Mouse (Mus musculus) stomach, postnatal 0 days (tissue): ENCODE data around the gene Noxo1. TPM values are rescaled to one million over a fixed set of nuclear protein-coding genes. Genes with fewer than 3 reads are reported as not detected.

Experiments
- ATAC-seq: fragments of 200-750 bp; cut with Nextera tagmentation; 2 replicates; pipeline ENCODE4 v1.8.0; 2017; ENCODE audit not compliant: low FRiP score, low TSS enrichment
- DNase-seq: peaks from one replicate; pipeline ENCODE4 v3.0.0-alpha.2; 2016; ENCODE audit warnings: low spot score
- H3K27ac ChIP-seq: fragments of 300-500 bp; sonication (generic); replicated peaks from 2 replicates; pipeline ENCODE4 v1.5.1; 2014; ENCODE audit warnings: mild to moderate bottlenecking, control low read depth
- H3K27me3 ChIP-seq: fragments of 300-500 bp; sonication (generic); 2 replicates; pipeline ENCODE4 v1.6.1; 2014; ENCODE audit warnings: low read length; ENCODE audit not compliant: control insufficient read depth, insufficient read depth
- H3K36me3 ChIP-seq: fragments of 300-500 bp; sonication (generic); 2 replicates; pipeline ENCODE4 v1.6.1; 2014; ENCODE audit warnings: low read length, mixed read lengths; ENCODE audit not compliant: control insufficient read depth, insufficient read depth
- H3K4me1 ChIP-seq: fragments of 300-500 bp; sonication (generic); replicated peaks from 2 replicates; pipeline ENCODE4 v1.6.1; 2014; ENCODE audit warnings: antibody characterized with exemption; ENCODE audit not compliant: control insufficient read depth, insufficient read depth
- H3K4me2 ChIP-seq: fragments of 300-500 bp; sonication (generic); replicated peaks from 2 replicates; pipeline ENCODE4 v1.6.1; 2014; ENCODE audit warnings: low read depth, mild to moderate bottlenecking, control low read depth, moderate library complexity
- H3K4me3 ChIP-seq: fragments of 300-500 bp; sonication (generic); 2 replicates; pipeline ENCODE4 v1.5.1; 2014; ENCODE audit warnings: low read depth, low read length, control low read depth
- H3K9ac ChIP-seq: fragments of 300-500 bp; sonication (generic); 2 replicates; pipeline ENCODE4 v1.6.1; 2014; ENCODE audit warnings: mild to moderate bottlenecking, low read length, control low read depth, mixed read lengths
- H3K9me3 ChIP-seq: fragments of 300-500 bp; sonication (generic); 2 replicates; pipeline ENCODE4 v1.6.1; 2016; ENCODE audit warnings: low read length; ENCODE audit not compliant: control insufficient read depth
- CTCF ChIP-seq: IDR thresholded peaks from 2 replicates; pipeline ENCODE4 v1.5.1; 2016; ENCODE audit warnings: antibody characterized with exemption, low read depth, mild to moderate bottlenecking, moderate library complexity
- EP300 ChIP-seq: optimal IDR thresholded peaks from 2 replicates; pipeline ENCODE3; 2016; ENCODE audit warnings: antibody characterized with exemption
- WGBS: fragments of 180-500 bp; shearing (Covaris S2); extraction: QIAGEN DNeasy Blood & Tissue Kit; methylation state at CpG from one replicate; pipeline ENCODE4 v1.1.7; 2014; 5-methylcytosine and 5-hydroxymethylcytosine counted together
- polyA plus RNA-seq: library from polyadenylated mRNA; unstranded; fragments of >200 nt; fragmentation: Nextera tagmentation; extraction: Ambion mirVana; gene quantifications from 2 replicates; pipeline ENCODE4 v1.2.1, GENCODE M21; 2015

Noxo1 gene
- polyA plus RNA-seq, 1 experiment from 2014 or later = 3.3 TPM

DNA sequence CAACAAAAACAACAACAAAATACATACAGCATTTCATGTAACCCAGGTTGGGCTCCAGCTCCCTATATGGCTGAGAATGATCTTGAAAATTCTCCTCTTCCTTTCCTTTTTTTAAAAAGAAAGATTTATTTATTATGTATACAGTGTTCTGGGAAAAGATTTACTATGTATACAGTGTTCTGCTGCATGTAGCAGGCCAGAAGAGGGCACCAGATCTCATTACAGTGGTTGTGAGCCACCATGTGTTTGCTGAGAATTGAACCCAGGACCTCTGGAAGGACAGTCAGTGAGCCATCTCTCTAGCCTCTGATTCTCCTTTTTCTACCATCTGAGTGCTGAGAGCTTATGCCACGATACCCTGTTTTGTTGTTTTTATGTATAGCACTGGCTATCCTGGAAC lies 38.5 kb downstream of the Noxo1 start:
- H3K4me2 ChIP-seq = no peak overlapping the region

DNA sequence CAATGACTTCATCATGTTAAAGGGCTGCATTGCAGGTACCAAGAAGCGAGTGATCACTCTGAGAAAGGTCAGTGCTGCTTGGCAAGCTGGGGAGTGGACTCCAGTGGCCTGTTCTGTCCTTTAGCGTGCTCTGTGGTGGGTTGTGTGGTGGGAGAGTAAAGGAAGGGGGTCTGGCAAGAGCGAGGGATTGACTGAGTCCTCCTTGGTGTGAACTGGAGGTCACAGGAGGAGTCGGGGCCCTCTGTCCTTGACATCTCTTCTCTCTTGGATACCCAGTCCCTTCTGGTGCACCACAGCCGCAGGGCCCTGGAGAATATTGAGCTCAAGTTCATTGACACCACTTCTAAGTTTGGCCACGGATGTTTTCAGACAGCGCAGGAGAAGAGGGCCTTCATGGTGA lies 39.4 kb downstream of the Noxo1 start:
- Histone ChIP-seq H3K4me1 (peaks cover 7% of the 10 kb centered on the region; the same call in 1 of the 2 replicates), H3K4me3 (no peak overlapping the region), H3K9me3 (no peaks in the 10 kb centered on the region), H3K27ac (peak overlapping the region; percentile 87; the same call in 1 of the 2 replicates), H3K9ac (no peak overlapping the region), H3K27me3 (no peaks in the 10 kb centered on the region), H3K36me3 (no peaks in the 10 kb centered on the region), H3K4me2 (no peak overlapping the region)
- 83% methylated on average over 7 of the region's 7 CpGs for WGBS
- DNase-seq (no peak), ATAC-seq (no peak)
- TF ChIP-seq EP300 (no peak), CTCF (no peak)

More for the DNA sequence above, 38.5 kb downstream of the Noxo1 start:
- WGBS = 76% methylated on average over 1 of the region's 1 CpGs
- no peak for DNase-seq
- Histone ChIP-seq H3K4me1 (peaks cover 7% of the 10 kb centered on the region; the same call in 1 of the 2 replicates), H3K9me3 (no peaks in the 10 kb centered on the region), H3K4me3 (no peak overlapping the region), H3K27ac (no peak overlapping the region), H3K27me3 (no peaks in the 10 kb centered on the region), H3K9ac (no peak overlapping the region), H3K36me3 (no peaks in the 10 kb centered on the region)
- ATAC-seq = no peak
- 0 out of 2 replicates have a peak, but pooled peaks have one; percentile 36 for TF ChIP-seq CTCF
- TF ChIP-seq EP300 = no peak

DNA sequence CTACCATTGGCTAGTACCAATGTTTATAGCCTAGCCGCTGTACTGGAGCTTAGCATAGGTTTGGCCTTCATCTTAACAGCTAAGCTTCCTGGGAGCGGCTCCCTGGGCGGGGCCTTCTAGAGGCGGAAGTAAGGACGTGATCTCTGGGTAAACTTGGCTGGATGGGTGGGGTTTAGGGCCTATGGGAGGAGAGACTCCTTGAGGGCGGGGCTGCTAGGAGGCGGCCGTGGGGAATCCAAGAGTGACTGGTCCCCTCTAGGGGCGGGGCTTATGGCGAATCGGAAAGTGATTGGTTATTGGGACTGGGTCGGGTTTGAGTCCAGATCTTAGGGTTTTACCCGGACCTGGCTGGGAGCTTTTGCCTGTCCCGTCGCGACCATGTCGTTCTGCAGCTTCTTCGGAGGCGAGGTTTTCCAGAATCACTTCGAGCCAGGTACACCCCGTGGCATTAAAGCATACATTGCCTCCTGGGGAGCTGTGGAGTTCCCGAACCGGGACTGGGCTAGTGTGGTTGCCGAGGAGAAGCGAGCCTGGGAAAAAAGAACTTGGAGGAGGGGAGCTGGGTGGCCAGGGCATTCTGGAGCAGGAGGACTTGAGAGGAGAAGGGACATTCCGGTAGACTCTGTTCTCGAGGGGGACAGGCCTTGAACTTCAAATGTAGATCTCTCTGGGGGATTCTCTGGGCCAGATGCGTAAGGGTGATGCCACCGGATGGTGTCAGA lies 40.5 kb downstream of the Noxo1 start, which contains the start of gene Msrb1:
Msrb1 (plus strand) TSS at position 313 of the 722 bp plus-strand sequence.
- ATAC-seq = peak; percentile 96
- Histone ChIP-seq H3K9ac (peak within 1 kb of the TSS; percentile 79), H3K27ac (peak within 1 kb of the TSS; percentile 87), H3K27me3 (no peaks in the 10 kb centered on the region), H3K4me3 (peak within 1 kb of the TSS; percentile 65), H3K4me2 (peak within 1 kb of the TSS; percentile 87), H3K9me3 (no peaks in the 10 kb centered on the region), H3K36me3 (peaks cover 5% of the 10 kb centered on the region; the same call in 1 of the 2 replicates), H3K4me1 (peaks cover 7% of the 10 kb centered on the region; the same call in 1 of the 2 replicates)
- DNase-seq = peak; percentile 98
- WGBS = 1% methylated on average over 29 of the region's 29 CpGs
- 0 out of 2 replicates have a peak, but pooled peaks have one; percentile 1 for TF ChIP-seq CTCF
- TF ChIP-seq EP300 = no peak

DNA sequence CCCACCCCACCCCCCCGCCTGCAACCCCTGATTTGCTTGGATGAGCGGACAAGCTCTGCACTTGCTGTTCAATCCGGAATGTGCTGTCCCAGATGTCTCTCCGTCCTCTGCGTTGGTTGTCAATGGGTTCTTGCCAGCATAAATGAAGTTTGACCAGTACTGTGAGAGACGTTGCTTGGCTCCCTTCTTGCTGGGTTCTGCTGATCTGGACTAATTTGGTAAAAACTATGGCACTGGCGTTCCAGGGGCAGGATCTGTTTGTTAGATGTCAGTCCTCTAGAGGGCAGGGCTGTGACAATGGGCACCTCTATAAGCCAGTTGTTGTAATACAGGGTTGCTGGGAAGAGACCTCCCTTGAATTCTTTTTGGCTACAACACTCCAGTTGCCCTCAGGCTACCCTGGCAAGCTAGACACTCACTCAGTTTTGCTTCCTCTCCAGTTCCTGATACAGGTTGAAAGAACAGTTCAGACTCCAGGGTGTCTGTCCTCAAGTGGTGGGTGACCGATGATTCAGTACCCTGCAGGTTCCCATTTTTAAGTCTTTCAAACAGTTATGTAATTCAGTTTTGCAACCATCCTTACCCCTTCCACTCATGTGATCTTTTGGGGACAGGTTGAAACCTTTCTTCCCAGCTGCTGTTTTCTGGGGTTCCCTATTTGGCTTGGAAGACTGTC lies 41.2 kb downstream of the Noxo1 start:
- peak overlapping the region; percentile 83 for H3K27ac ChIP-seq
- peaks cover 7% of the 10 kb centered on the region; the same call in 1 of the 2 replicates for H3K4me1 ChIP-seq
- no peak for ATAC-seq
- no peaks in the 10 kb centered on the region for H3K27me3 ChIP-seq
- peak; percentile 50 for TF ChIP-seq CTCF
- no peak for TF ChIP-seq EP300
- H3K36me3 ChIP-seq = peaks cover 11% of the 10 kb centered on the region; the same call in 1 of the 2 replicates
- H3K9me3 ChIP-seq = no peaks in the 10 kb centered on the region
- WGBS = 16% methylated on average over 8 of the region's 8 CpGs
- peak overlapping the region; percentile 87 for H3K4me2 ChIP-seq
- peak overlapping the region; percentile 65 for H3K4me3 ChIP-seq
- DNase-seq = no peak
- peak overlapping the region; percentile 79 for H3K9ac ChIP-seq

DNA sequence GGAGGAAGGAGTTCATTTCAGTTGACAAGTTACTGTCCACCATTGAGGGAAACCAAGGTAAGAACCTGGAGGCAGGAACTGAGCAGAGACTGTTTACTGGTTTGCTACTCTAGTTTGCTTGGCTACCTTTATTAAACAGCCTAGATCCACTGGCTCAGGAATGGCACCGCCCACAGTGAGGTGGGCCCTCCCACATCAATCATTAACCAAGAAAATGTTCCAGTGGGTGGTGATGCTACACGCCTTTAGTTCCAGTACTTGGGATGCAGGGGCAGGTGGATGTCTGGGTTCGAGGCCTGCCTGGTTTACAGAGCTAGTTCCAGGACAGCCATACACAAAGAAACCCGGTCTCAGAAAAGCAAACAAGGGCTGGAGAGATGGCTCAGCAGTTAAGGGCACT lies 42.2 kb downstream of the Noxo1 start:
- H3K4me1 ChIP-seq = peaks cover 7% of the 10 kb centered on the region; the same call in 1 of the 2 replicates
- ATAC-seq = no peak; the same call in 1 of the 2 replicates
- H3K9me3 ChIP-seq = no peaks in the 10 kb centered on the region
- WGBS = 66% methylated on average over 4 of the region's 4 CpGs
- TF ChIP-seq EP300 = no peak
- no peak for TF ChIP-seq CTCF
- no peaks in the 10 kb centered on the region for H3K27me3 ChIP-seq
- H3K27ac ChIP-seq = no peak overlapping the region
- peaks cover 11% of the 10 kb centered on the region; the same call in 1 of the 2 replicates for H3K36me3 ChIP-seq
- 0 out of 2 replicates have a peak overlapping the region, but pooled peaks have one; percentile 17 for H3K4me2 ChIP-seq
- H3K4me3 ChIP-seq = no peak overlapping the region
- no peak overlapping the region for H3K9ac ChIP-seq
- DNase-seq = peak; percentile 75

DNA sequence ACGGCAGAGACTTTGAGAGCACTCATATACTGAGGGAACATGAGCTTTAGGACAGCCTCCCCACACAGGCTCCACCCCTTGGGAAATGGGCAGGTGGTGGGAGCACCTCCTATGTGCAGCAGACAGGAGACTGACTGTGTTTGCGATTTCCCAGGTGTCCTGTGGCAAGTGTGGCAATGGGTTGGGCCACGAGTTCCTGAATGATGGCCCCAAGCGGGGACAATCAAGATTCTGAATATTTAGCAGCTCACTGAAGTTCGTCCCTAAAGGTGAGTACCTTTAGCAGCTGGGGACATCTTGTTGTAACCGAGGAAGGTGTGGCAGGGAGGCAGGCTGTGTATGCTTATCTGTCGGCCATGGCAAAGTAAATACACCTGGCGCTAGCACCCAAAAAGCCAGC lies 43.9 kb downstream of the Noxo1 start:
- Histone ChIP-seq H3K4me2 (no peak overlapping the region), H3K27ac (no peak overlapping the region), H3K4me3 (no peak overlapping the region), H3K36me3 (peaks cover 11% of the 10 kb centered on the region; the same call in 1 of the 2 replicates), H3K4me1 (peaks cover 7% of the 10 kb centered on the region; the same call in 1 of the 2 replicates), H3K9ac (no peak overlapping the region), H3K27me3 (no peaks in the 10 kb centered on the region), H3K9me3 (no peaks in the 10 kb centered on the region)
- ATAC-seq (no peak), DNase-seq (no peak)
- TF ChIP-seq EP300 (no peak), CTCF (no peak)
- WGBS = 53% methylated on average over 8 of the region's 8 CpGs
